Mouse (Mus musculus) heart, adult 8-10 months (tissue): ENCODE results near the gene Gm44805. TPM values are rescaled to one million over a fixed set of nuclear protein-coding genes. Genes with fewer than 3 reads are reported as not detected.
A peak's percentile ranks its signal among the peaks of the same experiment; 100 is the strongest.

Experiments
- DNase-seq: peaks from one replicate; pipeline ENCODE4 v3.0.0; 2022; ENCODE audit warnings: low spot score
- total RNA-seq, 4 experiments: library from RNA; stranded (reverse); gene quantifications; 2 replicates each; pipeline ENCODE4 v1.2.4; 2022

Gm44805 gene
- total RNA-seq, 4 experiments from 2014 or later: not detected

- peak; percentile 96 for DNase-seq
Observed at GRCm38 (mm10) chr7:19628536-19629360, 52.5 kb downstream of the Gm44805 start.

GRCm38 (mm10) chr7:19628192-19628535 is 53.1 kb downstream of the Gm44805 start:
- no peak for DNase-seq

GRCm38 (mm10) chr7:19627721-19628120 is 53.5 kb downstream of the Gm44805 start:
- no peak for DNase-seq

- no peak for DNase-seq
Observed at GRCm38 (mm10) chr7:19623433-19623832, 57.8 kb downstream of the Gm44805 start.

GRCm38 (mm10) chr7:19622241-19622640 is 59.0 kb downstream of the Gm44805 start:
- DNase-seq: no peak

Other genes starting within 250 kb of the Gm44805 start
- gene Mark4, start 222.6 kb downstream of the Gm44805 start, total RNA-seq: 10 to 100 TPM; 22.8 to 26.4 (median 24.3) TPM
- gene Exoc3l2, start 218.1 kb downstream of the Gm44805 start, total RNA-seq: 1 to 10 TPM in 3 of 4 experiments, under 1 TPM in 1; 0.94 to 1.5 (median 1.1) TPM
- gene Bloc1s3, start 173.1 kb downstream of the Gm44805 start, total RNA-seq: 1 to 10 TPM; 2.2 to 3.1 (median 3.0) TPM
- 10 to 100 TPM; 36.3 to 44.7 (median 37.2) TPM for gene Trappc6a, start 173.0 kb downstream of the Gm44805 start, total RNA-seq
- gene Nkpd1, start 163.6 kb downstream of the Gm44805 start, total RNA-seq: not detected
- 10 to 100 TPM; 61.6 to 72.9 (median 63.8) TPM for gene Ppp1r37, start 118.3 kb downstream of the Gm44805 start, total RNA-seq
- under 1 TPM; 0.25 to 0.84 (median 0.34) TPM for gene Zfp296, start 104.1 kb downstream of the Gm44805 start, total RNA-seq
- 10 to 100 TPM; 44.9 to 65.4 (median 52.1) TPM for gene Gemin7, start 103.8 kb downstream of the Gm44805 start, total RNA-seq
- gene Clasrp, start 76.9 kb downstream of the Gm44805 start, total RNA-seq: 10 to 100 TPM in 3 of 4 experiments, 1 to 10 TPM in 1; 9.6 to 16.8 (median 12.1) TPM
- gene Relb, start 52.0 kb downstream of the Gm44805 start, total RNA-seq: 1 to 10 TPM; 6.4 to 9.2 (median 7.7) TPM
- gene Clptm1, start 16.4 kb downstream of the Gm44805 start, total RNA-seq: 10 to 100 TPM; 69.3 to 77.8 (median 72.6) TPM
- gene Apoc2, start 3.5 kb downstream of the Gm44805 start, total RNA-seq: under 1 TPM in 1 of 4 experiments, not detected in 3; 0.92 TPM
- not detected for gene Apoc4, start 56 bp upstream of the Gm44805 start, total RNA-seq
- gene Apoc1, start 11.2 kb upstream of the Gm44805 start, total RNA-seq: 1 to 10 TPM in 1 of 4 experiments, under 1 TPM in 1, not detected in 2; 0.98 to 1.1 TPM
- gene Apoe, start 17.8 kb upstream of the Gm44805 start, total RNA-seq: 100 to 1,000 TPM; 172 to 309 (median 253) TPM
- 100 to 1,000 TPM in 1 of 4 experiments, 10 to 100 TPM in 3; 94.0 to 101 (median 99.2) TPM for gene Tomm40, start 34.0 kb upstream of the Gm44805 start, total RNA-seq
- 10 to 100 TPM; 24.8 to 37.3 (median 34.9) TPM for gene Nectin2, start 69.1 kb upstream of the Gm44805 start, total RNA-seq
- gene Bcam, start 89.6 kb upstream of the Gm44805 start, total RNA-seq: 100 to 1,000 TPM; 185 to 199 (median 197) TPM
- under 1 TPM in 2 of 4 experiments, not detected in 2; 0.37 to 0.76 TPM for gene Cblc, start 115.4 kb upstream of the Gm44805 start, total RNA-seq
- gene Bcl3, start 141.3 kb upstream of the Gm44805 start, total RNA-seq: 1 to 10 TPM; 2.1 to 4.4 (median 3.5) TPM
- not detected for gene Gm19345, start 170.6 kb upstream of the Gm44805 start, total RNA-seq
- gene Ceacam16, start 179.9 kb upstream of the Gm44805 start, total RNA-seq: under 1 TPM in 1 of 4 experiments, not detected in 3; 0.27 TPM
- gene Ceacam19, start 206.5 kb upstream of the Gm44805 start, total RNA-seq: not detected
- 10 to 100 TPM; 17.9 to 25.0 (median 20.5) TPM for gene Pvr, start 239.7 kb upstream of the Gm44805 start, total RNA-seq